Mouse (Mus musculus) hindbrain, embryonic 12.5 days (tissue): ENCODE measurements around the gene Rnf141. TPM values are rescaled to one million over a fixed set of nuclear protein-coding genes. Genes with fewer than 3 reads are reported as not detected.

Source experiments
- ATAC-seq: fragments of 200-750 bp; cut with Nextera tagmentation; 2 replicates; pipeline ENCODE4 v1.8.0; 2017; ENCODE audit warnings: moderate TSS enrichment; ENCODE audit not compliant: low FRiP score
- H3K27ac ChIP-seq: fragments of 300-500 bp; sonication (generic); 2 replicates; pipeline ENCODE4 v1.5.1; 2016; ENCODE audit warnings: mild to moderate bottlenecking
- H3K27me3 ChIP-seq: fragments of 300-500 bp; sonication (generic); 2 replicates; pipeline ENCODE4 v1.6.1; 2016; ENCODE audit warnings: mild to moderate bottlenecking
- H3K36me3 ChIP-seq: fragments of 300-500 bp; sonication (generic); 2 replicates; pipeline ENCODE4 v1.6.1; 2016; ENCODE audit warnings: mild to moderate bottlenecking
- H3K4me1 ChIP-seq: fragments of 300-500 bp; sonication (generic); 2 replicates; pipeline ENCODE4 v1.6.1; 2016
- H3K4me2 ChIP-seq: fragments of 300-500 bp; sonication (generic); replicated peaks from 2 replicates; pipeline ENCODE4 v1.6.1; 2016; ENCODE audit warnings: mild to moderate bottlenecking
- H3K4me3 ChIP-seq: fragments of 300-500 bp; sonication (generic); 2 replicates; pipeline ENCODE4 v1.5.1; 2016; ENCODE audit warnings: mild to moderate bottlenecking
- H3K9ac ChIP-seq: fragments of 300-500 bp; sonication (generic); 2 replicates; pipeline ENCODE4 v1.6.1; 2016; ENCODE audit warnings: mild to moderate bottlenecking, moderate library complexity
- H3K9me3 ChIP-seq: fragments of 300-500 bp; sonication (generic); replicated peaks from 2 replicates; pipeline ENCODE4 v1.6.1; 2016; ENCODE audit warnings: mild to moderate bottlenecking
- WGBS: fragments of 180-500 bp; shearing (Covaris S2); methylation state at CpG from one replicate; pipeline ENCODE4 v1.1.7; 2016; 5-methylcytosine and 5-hydroxymethylcytosine counted together
- polyA plus RNA-seq: library from polyadenylated mRNA; unstranded; fragments of >200 nt; fragmentation: Nextera tagmentation; extraction: Ambion mirVana; gene quantifications from 2 replicates; pipeline ENCODE4 v1.2.1, GENCODE M21; 2016

Gene Rnf141
- polyA plus RNA-seq, result 25.7 and 27.7 TPM in 2 replicates

DNA sequence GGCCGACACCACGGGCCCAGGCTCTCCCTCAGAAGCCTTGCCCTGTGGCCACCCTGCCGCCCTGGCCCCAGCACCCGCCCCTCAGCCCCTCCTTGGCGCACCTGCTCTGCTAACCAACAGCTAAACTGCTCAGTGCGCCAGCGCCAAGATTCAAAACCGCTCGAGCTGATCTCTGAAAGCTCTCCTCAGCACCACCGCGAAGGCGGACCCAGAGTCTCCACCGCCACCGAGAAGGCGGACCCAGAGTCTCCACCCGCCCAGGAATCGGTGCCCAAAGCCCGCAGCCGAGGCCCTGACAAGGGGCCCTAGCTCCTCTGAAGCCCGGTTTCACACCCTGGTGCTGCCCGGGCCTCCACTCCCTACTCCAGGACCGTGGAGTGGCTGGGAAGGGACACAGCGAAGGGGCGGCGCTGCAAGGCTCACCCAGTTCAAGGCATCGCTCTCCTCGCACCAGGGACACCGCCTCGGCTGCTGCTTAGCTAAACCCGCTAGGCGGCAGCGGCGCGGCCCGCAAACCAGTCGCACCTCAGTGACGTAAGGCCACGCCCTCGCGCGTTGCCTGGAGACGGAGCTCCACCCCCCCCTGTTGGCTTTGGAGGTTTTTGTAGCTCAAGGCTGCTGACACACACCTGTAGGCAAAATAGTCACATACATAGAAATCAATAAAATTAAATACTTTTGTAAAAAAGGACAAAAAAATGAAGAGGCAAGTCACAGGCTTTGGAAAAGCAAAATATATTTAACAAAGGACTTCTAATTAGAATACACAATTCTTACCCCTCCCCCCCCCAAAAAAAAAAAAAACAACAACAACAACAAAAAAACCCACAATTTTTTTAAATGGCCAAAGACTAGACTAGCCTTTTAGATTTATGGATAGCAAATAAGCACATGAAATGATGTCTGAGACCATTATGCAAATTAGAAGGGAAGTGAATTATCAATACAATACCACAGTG, at the start of gene Rnf141:
Gene Rnf141 (minus strand): TSS at position 542 of the 959 bp plus-strand sequence.
- peak within 1 kb of the TSS; percentile 87 for H3K27ac ChIP-seq
- H3K4me2 ChIP-seq, result peak within 1 kb of the TSS; percentile 78
- H3K36me3 ChIP-seq, result no peaks in the 10 kb centered on the region
- peak; percentile 94 for ATAC-seq
- no peaks in the 10 kb centered on the region for H3K9me3 ChIP-seq
- under 1% methylated on average over 42 of the region's 42 CpGs for WGBS
- H3K4me1 ChIP-seq, result peaks cover 8% of the 10 kb centered on the region
- peaks cover 3% of the 10 kb centered on the region; the same call in 1 of the 2 replicates for H3K27me3 ChIP-seq
- peak within 1 kb of the TSS; percentile 80 for H3K9ac ChIP-seq
- H3K4me3 ChIP-seq, result peak within 1 kb of the TSS; percentile 75

DNA sequence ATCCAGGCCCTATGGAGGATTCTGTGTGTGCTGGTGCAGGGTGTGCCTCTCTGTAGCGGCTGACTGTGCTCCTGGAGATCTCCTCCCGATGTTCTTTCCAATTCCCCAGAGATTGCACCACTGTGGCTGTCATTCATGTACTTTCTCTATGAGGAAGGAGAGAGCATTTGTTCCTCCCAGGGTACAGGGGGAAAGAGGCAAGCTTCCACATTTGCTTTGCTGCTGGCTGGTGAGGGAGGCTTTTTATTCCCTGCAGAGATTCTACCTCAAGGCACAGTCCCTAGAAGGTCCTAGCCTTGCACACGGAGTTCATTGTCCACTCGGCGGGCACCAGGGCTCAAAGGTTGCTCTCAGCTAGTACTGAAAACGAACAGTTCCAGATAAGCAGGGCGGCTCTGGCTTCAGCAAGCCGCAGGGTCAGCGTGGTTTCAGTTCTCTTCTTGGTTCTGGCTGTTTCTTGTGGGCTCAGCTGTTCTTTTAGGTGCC, 47.3 kb upstream of the Rnf141 start:
- Histone ChIP-seq H3K9me3 (no peaks in the 10 kb centered on the region), H3K27me3 (no peaks in the 10 kb centered on the region), H3K4me3 (no peak overlapping the region), H3K27ac (no peak overlapping the region), H3K36me3 (no peaks in the 10 kb centered on the region), H3K9ac (no peak overlapping the region), H3K4me1 (no peaks in the 10 kb centered on the region), H3K4me2 (no peak overlapping the region)
- 73% methylated on average over 9 of the region's 9 CpGs for WGBS
- ATAC-seq, result no peak

DNA sequence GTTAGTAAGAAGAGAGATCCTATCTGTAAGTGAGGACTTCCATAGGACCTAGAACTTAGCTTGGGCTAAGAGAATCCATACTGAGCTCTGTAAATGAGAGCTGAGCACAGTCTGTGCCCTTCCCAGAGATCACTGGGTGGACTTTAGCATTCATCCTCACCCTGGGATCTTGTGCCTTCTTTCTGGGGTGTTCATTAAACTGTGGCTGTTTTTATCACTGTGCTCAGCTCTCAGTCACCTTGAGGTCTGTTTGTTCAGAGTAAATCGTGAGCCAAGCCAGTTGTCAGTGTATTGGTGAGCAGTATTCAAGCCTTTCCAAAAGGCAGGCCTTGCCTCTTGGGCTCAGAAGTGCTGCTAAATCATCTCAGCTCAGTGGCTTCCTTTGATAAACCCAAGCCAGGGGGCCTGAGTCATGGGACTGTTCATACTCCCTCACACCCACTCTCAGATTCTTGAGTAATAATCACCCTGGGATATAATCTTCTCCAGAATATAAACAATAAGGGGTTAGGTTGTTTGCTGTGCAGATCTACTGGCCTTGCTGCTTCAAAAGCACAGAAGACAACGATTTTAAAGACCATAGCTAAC, 37.6 kb upstream of the Rnf141 start:
- Histone ChIP-seq H3K27ac (no peak overlapping the region), H3K36me3 (no peaks in the 10 kb centered on the region), H3K4me3 (no peak overlapping the region), H3K9ac (no peak overlapping the region), H3K27me3 (no peaks in the 10 kb centered on the region), H3K4me2 (no peak overlapping the region), H3K9me3 (no peaks in the 10 kb centered on the region), H3K4me1 (no peaks in the 10 kb centered on the region)
- ATAC-seq, result no peak
- 79% methylated on average over 2 of the region's 2 CpGs for WGBS

DNA sequence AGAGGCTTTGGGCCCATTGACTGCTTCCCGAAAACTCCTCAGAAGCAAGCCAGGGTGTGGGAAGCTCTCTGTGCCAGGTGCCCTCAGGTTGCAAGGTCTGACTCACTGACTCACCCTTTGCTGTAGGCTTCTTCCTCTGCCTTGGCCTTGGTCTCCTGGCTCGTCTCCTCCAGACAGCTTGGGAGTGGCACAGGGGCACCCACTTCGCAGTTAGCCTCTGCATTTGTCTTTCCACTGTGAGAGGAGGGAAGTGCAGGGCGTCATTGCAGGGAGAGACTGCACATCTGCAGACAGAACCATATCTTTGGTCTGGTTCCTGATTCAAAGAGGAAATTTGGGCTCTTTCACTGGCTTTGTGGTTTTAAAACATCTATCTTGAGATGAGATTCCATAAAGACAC, 33.8 kb upstream of the Rnf141 start:
- ATAC-seq, result no peak
- 83% methylated on average over 4 of the region's 4 CpGs for WGBS
- Histone ChIP-seq H3K36me3 (no peaks in the 10 kb centered on the region), H3K27me3 (no peaks in the 10 kb centered on the region), H3K4me1 (no peaks in the 10 kb centered on the region), H3K9ac (no peak overlapping the region), H3K4me2 (no peak overlapping the region), H3K4me3 (no peak overlapping the region), H3K27ac (no peak overlapping the region), H3K9me3 (no peaks in the 10 kb centered on the region)

DNA sequence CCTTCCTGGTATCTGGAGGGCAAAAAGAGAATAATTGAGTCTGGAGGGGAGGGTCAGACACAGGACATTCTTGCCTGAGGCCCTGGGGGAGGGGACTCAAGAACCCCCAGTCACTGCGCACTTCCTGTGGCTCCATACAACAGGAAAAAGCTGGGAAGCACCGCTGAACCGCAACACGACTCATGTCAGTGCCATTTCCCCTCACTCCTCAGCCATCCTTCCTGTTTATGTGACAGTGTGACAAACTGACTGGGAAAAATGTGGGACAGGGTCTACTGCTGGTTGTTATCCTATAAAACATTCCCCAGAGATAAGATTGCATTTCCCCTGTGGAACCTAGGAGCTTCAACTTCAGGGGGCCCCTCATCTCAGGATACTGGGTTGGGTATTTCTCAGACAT, 32.7 kb upstream of the Rnf141 start:
- no peaks in the 10 kb centered on the region for H3K27me3 ChIP-seq
- no peak overlapping the region for H3K4me3 ChIP-seq
- 91% methylated on average over 4 of the region's 4 CpGs for WGBS
- ATAC-seq, result no peak
- H3K27ac ChIP-seq, result no peak overlapping the region
- no peaks in the 10 kb centered on the region for H3K36me3 ChIP-seq
- no peak overlapping the region for H3K9ac ChIP-seq
- H3K9me3 ChIP-seq, result no peaks in the 10 kb centered on the region
- H3K4me2 ChIP-seq, result no peak overlapping the region
- H3K4me1 ChIP-seq, result no peaks in the 10 kb centered on the region

DNA sequence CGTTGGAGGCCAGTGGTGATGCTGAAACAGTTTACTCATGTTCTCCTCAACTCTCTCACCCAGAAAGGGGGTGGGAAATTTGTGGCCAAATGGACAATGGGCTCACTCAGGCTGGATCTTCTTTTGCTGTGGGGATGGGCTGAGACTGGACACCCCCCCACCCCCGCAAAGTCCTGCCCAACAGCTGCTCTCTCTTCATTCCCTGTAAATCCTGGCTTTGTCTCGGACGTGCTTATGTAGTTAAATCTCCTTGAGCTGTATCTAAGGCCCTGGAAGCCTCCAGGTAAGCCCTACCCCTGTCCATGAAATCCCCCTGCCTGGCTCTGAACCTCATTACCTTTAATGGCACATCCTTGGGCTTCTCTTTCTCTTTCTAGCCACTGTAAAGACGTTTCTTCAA, 24.6 kb upstream of the Rnf141 start:
- ATAC-seq, result no peak
- no peak overlapping the region for H3K4me3 ChIP-seq
- H3K27me3 ChIP-seq, result no peaks in the 10 kb centered on the region
- 80% methylated on average over 5 of the region's 5 CpGs for WGBS
- no peak overlapping the region for H3K9ac ChIP-seq
- H3K4me1 ChIP-seq, result 0 out of 2 replicates have a peak, but pooled peaks cover 2% of the 10 kb centered on the region
- H3K36me3 ChIP-seq, result no peaks in the 10 kb centered on the region
- no peak overlapping the region for H3K4me2 ChIP-seq
- no peaks in the 10 kb centered on the region for H3K9me3 ChIP-seq
- no peak overlapping the region for H3K27ac ChIP-seq

DNA sequence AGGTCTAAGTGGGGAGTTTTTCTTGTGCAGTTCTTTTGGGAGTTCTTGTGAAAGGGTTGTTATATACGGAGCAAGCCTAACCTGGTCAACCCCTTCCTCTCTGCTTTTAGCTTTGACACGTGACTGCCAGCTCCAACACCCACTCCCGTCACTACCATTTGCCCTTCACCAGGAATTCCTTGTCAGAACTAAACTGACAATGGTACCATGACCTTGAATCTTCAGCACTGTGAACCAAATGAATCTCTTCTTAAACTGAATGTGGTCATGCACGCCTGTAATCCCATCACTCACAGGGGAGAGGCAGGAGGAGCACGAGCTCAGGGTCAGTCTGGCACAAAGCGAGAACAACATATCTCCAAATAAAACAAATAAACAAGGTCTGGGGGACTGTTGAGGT, 22.9 kb upstream of the Rnf141 start:
- H3K4me3 ChIP-seq, result no peak overlapping the region
- ATAC-seq, result no peak
- H3K27ac ChIP-seq, result no peak overlapping the region
- H3K27me3 ChIP-seq, result no peaks in the 10 kb centered on the region
- WGBS, result 89% methylated on average over 6 of the region's 6 CpGs
- 0 out of 2 replicates have a peak, but pooled peaks cover 4% of the 10 kb centered on the region for H3K4me1 ChIP-seq
- H3K9me3 ChIP-seq, result no peaks in the 10 kb centered on the region
- H3K36me3 ChIP-seq, result no peaks in the 10 kb centered on the region
- no peak overlapping the region for H3K4me2 ChIP-seq
- no peak overlapping the region for H3K9ac ChIP-seq

DNA sequence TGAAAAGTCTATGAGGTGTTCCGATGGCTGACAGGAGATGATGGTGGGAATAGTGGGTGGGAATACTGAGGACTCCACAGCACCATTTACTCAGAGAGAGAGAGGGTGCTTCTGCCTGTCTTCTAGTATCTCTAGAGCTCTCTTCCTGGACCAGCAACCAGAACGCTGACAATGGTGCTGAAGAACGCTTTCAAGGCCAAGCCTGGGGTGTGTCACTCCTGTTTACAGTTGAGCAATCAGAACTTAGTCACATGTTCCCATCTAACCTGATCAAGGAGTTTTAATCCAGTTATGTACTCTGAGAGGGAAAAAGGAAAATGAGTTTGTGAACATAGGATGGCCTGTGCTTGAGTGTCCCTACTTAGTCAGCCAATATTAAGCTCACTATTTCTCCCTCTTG, 21.8 kb upstream of the Rnf141 start:
- H3K27ac ChIP-seq, result no peak overlapping the region
- H3K9ac ChIP-seq, result no peak overlapping the region
- H3K4me3 ChIP-seq, result no peak overlapping the region
- WGBS, result 92% methylated on average over 3 of the region's 3 CpGs
- ATAC-seq, result no peak
- no peaks in the 10 kb centered on the region for H3K36me3 ChIP-seq
- H3K27me3 ChIP-seq, result no peaks in the 10 kb centered on the region
- 0 out of 2 replicates have a peak, but pooled peaks cover 4% of the 10 kb centered on the region for H3K4me1 ChIP-seq
- no peaks in the 10 kb centered on the region for H3K9me3 ChIP-seq
- no peak overlapping the region for H3K4me2 ChIP-seq

DNA sequence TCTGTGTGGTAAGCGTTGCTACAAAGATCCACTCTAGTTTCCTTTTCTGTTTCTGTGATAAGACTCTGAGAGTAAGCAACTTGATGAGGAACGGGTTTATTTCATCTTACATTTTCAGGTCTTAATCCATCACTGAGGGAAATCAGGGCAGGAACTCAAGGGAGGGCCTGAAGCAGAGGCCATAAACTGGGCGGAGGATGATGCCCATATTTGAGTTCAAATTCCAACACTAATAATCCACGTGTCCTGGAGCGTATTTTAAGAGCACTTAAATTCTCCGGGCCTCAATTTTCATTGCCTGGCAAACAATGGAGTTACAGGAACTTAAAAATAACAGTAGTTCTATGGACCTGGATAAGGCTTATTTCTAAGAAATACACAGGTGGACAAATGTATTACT, 21.3 kb upstream of the Rnf141 start:
- 89% methylated on average over 6 of the region's 6 CpGs for WGBS
- ATAC-seq, result no peak

DNA sequence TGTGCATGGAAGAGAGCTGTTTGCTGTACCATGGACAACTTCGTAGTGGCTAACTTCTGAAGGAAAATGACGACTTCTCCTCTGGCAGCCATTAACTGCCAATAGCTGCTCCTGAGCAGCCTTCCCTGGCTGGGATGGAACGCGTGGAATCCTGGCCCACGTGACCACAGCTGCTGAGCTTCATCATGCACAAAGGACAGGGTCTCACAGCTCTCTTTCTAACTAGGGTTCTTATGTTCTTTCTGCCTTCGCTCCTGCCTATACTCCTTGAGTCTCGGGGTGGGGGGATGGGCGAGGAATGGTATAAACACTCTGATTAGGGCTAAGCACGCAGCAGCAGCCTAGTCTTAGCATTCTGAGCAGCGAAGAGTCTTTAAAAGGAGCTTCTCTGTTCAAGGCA, 20.8 kb upstream of the Rnf141 start:
- Histone ChIP-seq H3K9ac (no peak overlapping the region), H3K9me3 (no peaks in the 10 kb centered on the region), H3K27me3 (no peaks in the 10 kb centered on the region), H3K4me2 (no peak overlapping the region), H3K27ac (no peak overlapping the region), H3K4me3 (no peak overlapping the region), H3K36me3 (no peaks in the 10 kb centered on the region), H3K4me1 (0 out of 2 replicates have a peak, but pooled peaks cover 4% of the 10 kb centered on the region)
- whole genome bisulfite sequencing, result 57% methylated on average over 10 of the region's 10 CpGs
- ATAC-seq, result no peak

More for the DNA sequence above, 21.3 kb upstream of the Rnf141 start:
- Histone ChIP-seq H3K9ac (no peak overlapping the region), H3K27me3 (no peaks in the 10 kb centered on the region), H3K4me3 (no peak overlapping the region), H3K9me3 (no peaks in the 10 kb centered on the region), H3K27ac (no peak overlapping the region), H3K4me2 (no peak overlapping the region), H3K36me3 (no peaks in the 10 kb centered on the region), H3K4me1 (0 out of 2 replicates have a peak, but pooled peaks cover 4% of the 10 kb centered on the region)

DNA sequence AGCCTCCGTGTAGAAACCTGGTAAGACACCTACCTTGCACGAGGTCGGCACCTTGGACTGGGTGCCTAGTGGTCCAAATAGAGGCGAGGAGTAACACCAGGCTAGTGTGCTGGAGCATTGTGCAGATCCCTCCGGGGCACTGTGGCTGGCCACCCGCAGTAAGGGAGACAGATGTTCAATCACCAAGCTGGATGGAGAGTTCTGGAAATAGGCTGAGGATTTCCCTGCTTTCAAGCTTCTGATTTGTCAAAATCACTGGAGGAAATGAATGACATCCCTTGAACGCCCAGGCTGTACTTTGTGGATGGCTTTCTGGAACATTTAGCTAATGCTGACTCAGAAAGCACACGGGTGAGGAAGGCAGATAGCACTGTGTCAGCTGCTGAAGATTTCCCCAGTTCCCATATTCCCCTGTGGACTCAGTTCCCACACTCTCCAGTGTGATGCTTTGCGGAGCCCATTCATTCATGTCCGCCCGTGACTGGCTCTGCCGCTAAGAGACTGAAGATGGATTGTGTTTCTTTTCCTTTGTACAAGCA, 18.6 kb upstream of the Rnf141 start, which contains the start of gene Lyve1:
Gene Lyve1 (minus strand): TSS at position 489 of the 539 bp plus-strand sequence.
- H3K4me2 ChIP-seq, result no peak within 1 kb of the TSS
- no peak for ATAC-seq
- no peak within 1 kb of the TSS for H3K4me3 ChIP-seq
- no peak within 1 kb of the TSS for H3K27ac ChIP-seq
- 0 out of 2 replicates have a peak, but pooled peaks cover 4% of the 10 kb centered on the region for H3K4me1 ChIP-seq
- H3K27me3 ChIP-seq, result no peaks in the 10 kb centered on the region
- H3K9ac ChIP-seq, result no peak within 1 kb of the TSS
- 70% methylated on average over 12 of the region's 12 CpGs for WGBS
- H3K9me3 ChIP-seq, result no peaks in the 10 kb centered on the region
- no peaks in the 10 kb centered on the region for H3K36me3 ChIP-seq

DNA sequence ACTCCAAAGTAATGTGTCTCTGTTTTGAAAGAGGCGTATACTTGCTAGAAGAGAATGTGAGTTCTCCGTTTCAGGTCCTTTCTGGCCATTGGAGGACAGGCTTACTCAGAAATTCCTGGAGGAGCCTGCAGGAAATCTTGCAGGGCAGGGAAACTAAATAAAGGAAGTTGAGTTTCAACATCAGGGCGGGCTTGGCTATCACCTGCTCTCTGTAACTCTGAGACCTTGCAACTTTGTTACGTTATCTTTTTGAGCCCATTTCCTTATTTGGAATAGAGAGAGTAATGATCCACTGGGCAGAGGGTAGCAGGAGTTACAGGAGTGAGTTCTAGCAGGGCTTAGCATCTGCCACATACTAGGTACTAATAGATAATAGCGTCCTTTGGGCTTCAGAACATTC, 15.9 kb upstream of the Rnf141 start:
- H3K4me1 ChIP-seq, result 0 out of 2 replicates have a peak, but pooled peaks cover 4% of the 10 kb centered on the region
- no peak overlapping the region for H3K9ac ChIP-seq
- no peaks in the 10 kb centered on the region for H3K36me3 ChIP-seq
- no peak overlapping the region for H3K4me2 ChIP-seq
- H3K4me3 ChIP-seq, result no peak overlapping the region
- WGBS, result 80% methylated on average over 5 of the region's 5 CpGs
- no peak for ATAC-seq
- H3K9me3 ChIP-seq, result no peaks in the 10 kb centered on the region
- no peaks in the 10 kb centered on the region for H3K27me3 ChIP-seq
- H3K27ac ChIP-seq, result no peak overlapping the region
